Mouse (Mus musculus) lung, adult 2 months (tissue): ENCODE results near the gene Cmas.

ENCODE experiments used
- CTCF ChIP-seq: fragments of 200-500 bp; IDR thresholded peaks from 2 replicates; pipeline ENCODE4 v1.5.1; 2011; ENCODE audit warnings: mild to moderate bottlenecking, low read length, control low read depth; ENCODE audit not compliant: insufficient read depth
- POLR2A ChIP-seq: fragments of 200-500 bp; IDR thresholded peaks from 2 replicates; pipeline ENCODE4 v1.6.1; 2011; ENCODE audit warnings: low read depth, mild to moderate bottlenecking, control low read depth, low read length, borderline replicate concordance; ENCODE audit errors: extremely low read depth

DNA sequence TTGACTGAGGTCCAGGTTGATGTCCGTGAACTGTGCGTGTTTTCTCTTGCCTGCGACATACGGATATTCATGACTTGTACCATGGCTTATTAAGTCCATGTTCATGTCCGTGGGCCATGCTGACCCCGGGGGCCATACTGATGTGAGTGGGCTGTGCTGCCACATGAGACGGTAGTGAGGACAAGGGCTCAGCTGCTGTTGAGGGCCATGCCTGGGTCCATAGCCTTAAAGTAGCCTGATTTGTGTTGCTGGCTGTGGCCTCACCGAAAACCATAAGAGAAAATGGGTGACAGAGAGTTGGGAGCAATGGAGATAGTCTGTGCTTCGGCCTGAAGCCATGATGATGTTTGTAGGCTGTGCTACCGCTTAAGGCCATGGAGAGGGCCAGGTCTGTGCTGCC lies 61.8 kb downstream of the Cmas start:
- TF ChIP-seq CTCF (no peak), POLR2A (no peak)
